Mouse (Mus musculus): ENCODE data around the gene Slc6a19. TPM values are rescaled to one million over a fixed set of nuclear protein-coding genes. Genes with fewer than 3 reads are reported as not detected.
"Not testable (repeated sequence)": the region's sequence is repeated elsewhere in the genome, so short reads cannot be mapped to it uniquely, and the experiment has no call there.

Slc6a19 gene
- polyA plus RNA-seq, 1 experiment: 0.44 TPM

DNA sequence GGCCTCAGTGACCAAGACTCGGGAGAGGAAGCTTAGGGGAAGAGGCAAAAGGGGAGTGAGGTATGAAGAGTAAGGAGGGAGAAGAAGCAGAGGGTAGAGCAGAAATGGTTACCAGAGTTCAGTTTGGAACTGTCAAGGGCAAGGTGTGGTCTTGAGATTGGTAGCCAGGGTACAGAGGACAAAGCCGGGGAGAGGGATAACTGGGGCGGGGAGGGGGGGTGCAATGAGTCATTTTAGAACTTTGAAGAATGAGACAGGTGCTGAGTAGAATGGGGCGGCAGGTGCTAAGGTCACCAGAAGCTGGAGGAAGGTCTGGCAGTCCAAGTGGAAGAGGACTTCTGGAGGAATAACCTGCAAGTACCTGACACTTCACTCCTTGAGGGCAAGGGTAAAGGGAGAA is 8.5 kb upstream of the Slc6a19 start:
- H3K79me2 ChIP-seq (ENCODE audit: control insufficient read depth, insufficient read depth): no peaks in the 10 kb centered on the region
- no peak overlapping the region for H3K4me3 ChIP-seq
- no peak overlapping the region for H3ac ChIP-seq (ENCODE audit: control insufficient read depth, insufficient read length)
- no peaks in the 10 kb centered on the region for H3K36me3 ChIP-seq (ENCODE audit: control insufficient read depth, insufficient read depth)
- no peak overlapping the region for H3K4me2 ChIP-seq (ENCODE audit: low read depth)
- TF ChIP-seq MYOD1 (IDR thresholded peaks at IDR 0.05; ENCODE audit: control insufficient read depth in 1 of 3, insufficient read length in 2 of 3, low read depth in 2 of 3) (no peak), REST (IDR thresholded peaks at IDR 0.05; ENCODE audit: insufficient read depth, insufficient read length) (no peak), POLR2A (IDR thresholded peaks at IDR 0.05; ENCODE audit: insufficient read length, low read depth) (no peak), TCF12 (IDR thresholded peaks at IDR 0.05; ENCODE audit: insufficient read depth, poor library complexity, severe bottlenecking) (no peak), TCF3 (IDR thresholded peaks at IDR 0.05; ENCODE audit: insufficient read length, low read depth) (no peak), E2F4 (IDR thresholded peaks at IDR 0.05; ENCODE audit: insufficient read depth) (no peak), MAX (IDR thresholded peaks at IDR 0.05; ENCODE audit: low read depth) (no peak)
- no peaks in the 10 kb centered on the region for H3K27me3 ChIP-seq (ENCODE audit: control insufficient read depth, insufficient read depth, insufficient read length)

DNA sequence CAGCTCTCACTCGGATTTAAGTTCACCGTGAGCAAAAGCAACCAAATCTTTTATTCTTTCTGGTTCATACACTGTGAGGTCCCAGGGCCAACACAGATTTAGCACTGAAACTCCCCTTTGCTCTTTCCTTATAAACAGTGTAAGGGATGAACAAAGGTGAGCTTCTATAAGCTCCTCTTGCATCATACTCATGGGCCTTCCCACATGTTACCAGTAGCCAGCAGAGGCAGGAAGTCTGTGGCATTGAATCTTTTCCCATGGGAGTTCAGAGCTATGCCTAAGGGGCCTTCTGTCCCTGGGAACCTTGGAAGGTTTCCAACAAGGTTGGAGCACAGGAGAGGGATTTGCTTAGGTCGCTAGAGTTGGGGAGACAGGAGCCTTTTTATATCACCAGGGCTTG is 7.6 kb upstream of the Slc6a19 start:
- TF ChIP-seq TCF3 (IDR thresholded peaks at IDR 0.05; ENCODE audit: insufficient read length, low read depth) (no peak), CEBPB (IDR thresholded peaks at IDR 0.05; ENCODE audit: insufficient read depth, poor library complexity, severe bottlenecking) (peak; percentile 54)
- no peak overlapping the region for H3ac ChIP-seq (ENCODE audit: control insufficient read depth, insufficient read length)
- no peaks in the 10 kb centered on the region for H3K79me2 ChIP-seq (ENCODE audit: control insufficient read depth, insufficient read depth)
- H3K4me3 ChIP-seq: no peak overlapping the region
- no peaks in the 10 kb centered on the region for H3K36me3 ChIP-seq (ENCODE audit: control insufficient read depth, insufficient read depth)
- H3K27me3 ChIP-seq (ENCODE audit: control insufficient read depth, insufficient read depth, insufficient read length): no peaks in the 10 kb centered on the region
- no peak overlapping the region for H3K4me2 ChIP-seq (ENCODE audit: low read depth)

- Histone ChIP-seq H3K4me3 (no peak overlapping the region), H3K4me2 (ENCODE audit: low read depth) (no peak overlapping the region), H3ac (ENCODE audit: control insufficient read depth, insufficient read length) (no peak overlapping the region), H3K36me3 (ENCODE audit: control insufficient read depth, insufficient read depth) (no peaks in the 10 kb centered on the region), H3K79me2 (ENCODE audit: control insufficient read depth, insufficient read depth) (no peaks in the 10 kb centered on the region), H3K27me3 (ENCODE audit: control insufficient read depth, insufficient read depth, insufficient read length) (no peaks in the 10 kb centered on the region)
- no peak for TF ChIP-seq POLR2AphosphoS2 (IDR thresholded peaks at IDR 0.05; ENCODE audit: insufficient read length, low read depth)
- TF ChIP-seq REST (IDR thresholded peaks at IDR 0.05; ENCODE audit: insufficient read depth, insufficient read length): no peak
- TF ChIP-seq POLR2A (IDR thresholded peaks at IDR 0.05; ENCODE audit: insufficient read length, low read depth): no peak
- no peak for TF ChIP-seq E2F4 (IDR thresholded peaks at IDR 0.05; ENCODE audit: insufficient read depth)
- TF ChIP-seq MYOG (IDR thresholded peaks at IDR 0.05; ENCODE audit: control insufficient read depth in 1 of 3, insufficient read depth in 1 of 3, insufficient read length in 2 of 3, low read depth in 2 of 3): no peak
- TF ChIP-seq TCF12 (IDR thresholded peaks at IDR 0.05; ENCODE audit: insufficient read depth, poor library complexity, severe bottlenecking): no peak
- no peak for TF ChIP-seq MAX (IDR thresholded peaks at IDR 0.05; ENCODE audit: low read depth)
- TF ChIP-seq USF1 (IDR thresholded peaks at IDR 0.05; ENCODE audit: low read depth): no peak
- no peak for TF ChIP-seq CEBPB (IDR thresholded peaks at IDR 0.05; ENCODE audit: insufficient read depth, poor library complexity, severe bottlenecking)
- TF ChIP-seq MYOD1 (IDR thresholded peaks at IDR 0.05; ENCODE audit: control insufficient read depth in 1 of 3, insufficient read length in 2 of 3, low read depth in 2 of 3): no peak
- no peak for TF ChIP-seq SRF (IDR thresholded peaks at IDR 0.05; ENCODE audit: control insufficient read depth, insufficient read length, low read depth)
- TF ChIP-seq TCF3 (IDR thresholded peaks at IDR 0.05; ENCODE audit: insufficient read length, low read depth): no peak
Observed at GRCm38 (mm10) chr13:73711803-73712202, 7.1 kb upstream of the Slc6a19 start.

DNA sequence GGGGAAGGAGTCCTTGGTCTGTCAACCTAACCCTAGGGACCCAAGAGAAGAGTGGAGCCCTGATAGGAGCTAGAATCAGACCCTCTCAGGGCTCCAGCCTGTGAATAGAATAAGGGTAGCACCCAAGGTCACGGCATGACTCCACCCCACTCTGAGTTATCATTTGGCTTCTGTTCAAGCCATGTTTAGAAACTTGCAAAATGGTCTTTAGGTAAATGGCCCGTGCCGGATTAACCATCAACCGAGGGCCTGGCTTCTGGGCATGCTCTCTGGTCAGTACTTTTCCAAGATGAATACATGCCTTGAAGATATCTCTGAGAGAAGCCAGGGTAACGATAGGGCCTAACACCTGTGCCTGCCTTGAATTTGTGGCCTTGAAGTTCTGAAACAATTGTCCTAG is 6.6 kb upstream of the Slc6a19 start:
- Histone ChIP-seq H3K36me3 (ENCODE audit: control insufficient read depth, insufficient read depth) (no peaks in the 10 kb centered on the region), H3ac (ENCODE audit: control insufficient read depth, insufficient read length) (no peak overlapping the region), H3K4me3 (no peak overlapping the region), H3K79me2 (ENCODE audit: control insufficient read depth, insufficient read depth) (no peaks in the 10 kb centered on the region), H3K27me3 (ENCODE audit: control insufficient read depth, insufficient read depth, insufficient read length) (no peaks in the 10 kb centered on the region), H3K4me2 (ENCODE audit: low read depth) (no peak overlapping the region)
- no peak for TF ChIP-seq SRF (IDR thresholded peaks at IDR 0.05; ENCODE audit: control insufficient read depth, insufficient read length, low read depth)
- TF ChIP-seq POLR2AphosphoS2 (IDR thresholded peaks at IDR 0.05; ENCODE audit: insufficient read length, low read depth): no peak
- no peak for TF ChIP-seq TCF3 (IDR thresholded peaks at IDR 0.05; ENCODE audit: insufficient read length, low read depth)
- TF ChIP-seq MAX (IDR thresholded peaks at IDR 0.05; ENCODE audit: low read depth): no peak

GRCm38 (mm10) chr13:73709491-73709890 is 4.8 kb upstream of the Slc6a19 start:
- peak overlapping the region; percentile 30 for H3K4me2 ChIP-seq (ENCODE audit: low read depth)
- TF ChIP-seq USF1 (IDR thresholded peaks at IDR 0.05; ENCODE audit: low read depth): no peak
- no peak for TF ChIP-seq POLR2A (IDR thresholded peaks at IDR 0.05; ENCODE audit: insufficient read length, low read depth)
- no peak for TF ChIP-seq POLR2AphosphoS2 (IDR thresholded peaks at IDR 0.05; ENCODE audit: insufficient read length, low read depth)
- TF ChIP-seq TCF12 (IDR thresholded peaks at IDR 0.05; ENCODE audit: insufficient read depth, poor library complexity, severe bottlenecking): no peak
- TF ChIP-seq TCF3 (IDR thresholded peaks at IDR 0.05; ENCODE audit: insufficient read length, low read depth): no peak
- no peak for TF ChIP-seq SRF (IDR thresholded peaks at IDR 0.05; ENCODE audit: control insufficient read depth, insufficient read length, low read depth)
- TF ChIP-seq MYOG (IDR thresholded peaks at IDR 0.05; ENCODE audit: control insufficient read depth in 1 of 3, insufficient read depth in 1 of 3, insufficient read length in 2 of 3, low read depth in 2 of 3): no peak
- no peaks in the 10 kb centered on the region for H3K36me3 ChIP-seq (ENCODE audit: control insufficient read depth, insufficient read depth)
- no peaks in the 10 kb centered on the region for H3K27me3 ChIP-seq (ENCODE audit: control insufficient read depth, insufficient read depth, insufficient read length)
- H3K79me2 ChIP-seq (ENCODE audit: control insufficient read depth, insufficient read depth): no peaks in the 10 kb centered on the region
- no peak overlapping the region for H3ac ChIP-seq (ENCODE audit: control insufficient read depth, insufficient read length)
- no peak overlapping the region for H3K4me3 ChIP-seq

GRCm38 (mm10) chr13:73703486-73703885 is 1.2 kb downstream of the Slc6a19 start:
- H3ac ChIP-seq (ENCODE audit: control insufficient read depth, insufficient read length); H3K36me3 ChIP-seq (ENCODE audit: control insufficient read depth, insufficient read depth); H3K4me3 ChIP-seq; H3K4me2 ChIP-seq (ENCODE audit: low read depth); H3K79me2 ChIP-seq (ENCODE audit: control insufficient read depth, insufficient read depth): not testable (repeated sequence)
- H3K27me3 ChIP-seq (ENCODE audit: control insufficient read depth, insufficient read depth, insufficient read length): peaks cover 16% of the 10 kb centered on the region
